Mouse (Mus musculus): ENCODE results near the gene Tpi1.

- TF ChIP-seq POLR2A (IDR thresholded peaks at IDR 0.05; ENCODE audit: insufficient read depth, low read depth, low read length) = no peak
- TF ChIP-seq CTCF (IDR thresholded peaks at IDR 0.05) = no peak
Measured at GRCm38 (mm10) chr6:124806446-124807140, 7.5 kb downstream of the Tpi1 start.
